Mouse (Mus musculus): Measurements from ENCODE around the gene Ppp2r5a. TPM values are rescaled to one million over a fixed set of nuclear protein-coding genes. Genes with fewer than 3 reads are reported as not detected.
"Not testable (repeated sequence)": the region's sequence is repeated elsewhere in the genome, so short reads cannot be mapped to it uniquely, and the experiment has no call there.

The Ppp2r5a gene
- total RNA-seq (2021), result 100 to 1,000 TPM; 225 TPM
- long read RNA-seq, experiment 1, transcript Ppp2r5a-201 (13 exons, 3,088 nt), result major isoform, 339 of 432 reads
- long read RNA-seq, experiment 1, partial matches to known transcripts, result 23 of 432 reads
- long read RNA-seq, experiment 1, other reads (novel, unspliced or antisense), result 70 of 432 reads
- long read RNA-seq, experiment 2, transcript Ppp2r5a-201 (13 exons, 3,088 nt), result major isoform, 231 of 265 reads
- long read RNA-seq, experiment 2, partial matches to known transcripts, result 10 of 265 reads
- long read RNA-seq, experiment 2, other reads (novel, unspliced or antisense), result 24 of 265 reads

GRCm38 (mm10) chr1:191403074-191403473 lies at the start of gene Ppp2r5a:
TSS of gene Ppp2r5a (minus strand) at chr1:191403272.
- DNase-seq, result no peak

- peak; percentile 35 for DNase-seq
Measured at GRCm38 (mm10) chr1:191450614-191451013, 47.5 kb upstream of the Ppp2r5a start.

- DNase-seq, result peak; percentile 67
Measured at GRCm38 (mm10) chr1:191449537-191449936, 46.5 kb upstream of the Ppp2r5a start.

- no peak for DNase-seq
Measured at GRCm38 (mm10) chr1:191447391-191448016, 44.4 kb upstream of the Ppp2r5a start.

- DNase-seq, result no peak
Measured at GRCm38 (mm10) chr1:191446307-191446706, 43.2 kb upstream of the Ppp2r5a start.

- no peak for DNase-seq
Measured at GRCm38 (mm10) chr1:191445831-191446258, 42.8 kb upstream of the Ppp2r5a start.

GRCm38 (mm10) chr1:191445401-191445800 lies 42.3 kb upstream of the Ppp2r5a start:
- DNase-seq, result peak; percentile 30

- no peak for DNase-seq
Measured at GRCm38 (mm10) chr1:191444467-191444866, 41.4 kb upstream of the Ppp2r5a start.

GRCm38 (mm10) chr1:191439011-191439410 lies 35.9 kb upstream of the Ppp2r5a start:
- DNase-seq, result no peak

GRCm38 (mm10) chr1:191438546-191438945 lies 35.5 kb upstream of the Ppp2r5a start:
- DNase-seq, result no peak

GRCm38 (mm10) chr1:191436647-191437046 lies 33.6 kb upstream of the Ppp2r5a start:
- no peak for DNase-seq

- DNase-seq, result peak; percentile 73
Measured at GRCm38 (mm10) chr1:191435359-191435758, 32.3 kb upstream of the Ppp2r5a start.

- DNase-seq, result no peak
Measured at GRCm38 (mm10) chr1:191432531-191432930, 29.5 kb upstream of the Ppp2r5a start.

GRCm38 (mm10) chr1:191432023-191432422 lies 29.0 kb upstream of the Ppp2r5a start:
- DNase-seq, result no peak

GRCm38 (mm10) chr1:191430121-191430520 lies 27.0 kb upstream of the Ppp2r5a start:
- DNase-seq, result no peak

GRCm38 (mm10) chr1:191425884-191426283 lies 22.8 kb upstream of the Ppp2r5a start:
- no peak for DNase-seq

- no peak for DNase-seq
Measured at GRCm38 (mm10) chr1:191423201-191423600, 20.1 kb upstream of the Ppp2r5a start.

- DNase-seq, result not testable (repeated sequence)
Measured at GRCm38 (mm10) chr1:191422714-191423113, 19.6 kb upstream of the Ppp2r5a start.

GRCm38 (mm10) chr1:191422164-191422563 lies 19.1 kb upstream of the Ppp2r5a start:
- DNase-seq, result no peak

GRCm38 (mm10) chr1:191421426-191421999 lies 18.4 kb upstream of the Ppp2r5a start:
- DNase-seq, result peak; percentile 53

GRCm38 (mm10) chr1:191420930-191421404 lies 17.9 kb upstream of the Ppp2r5a start:
- peak; percentile 80 for DNase-seq

GRCm38 (mm10) chr1:191419991-191420751 lies 17.1 kb upstream of the Ppp2r5a start:
- peak; percentile 79 for DNase-seq
